Mouse (Mus musculus) lung, adult 2 months (tissue): ENCODE data around the gene 1700017N19Rik.

ENCODE experiments used
- CTCF ChIP-seq: fragments of 200-500 bp; IDR thresholded peaks from 2 replicates; pipeline ENCODE4 v1.5.1; 2011; ENCODE audit warnings: mild to moderate bottlenecking, low read length, control low read depth; ENCODE audit not compliant: insufficient read depth
- POLR2A ChIP-seq: fragments of 200-500 bp; IDR thresholded peaks from 2 replicates; pipeline ENCODE4 v1.6.1; 2011; ENCODE audit warnings: low read depth, mild to moderate bottlenecking, control low read depth, low read length, borderline replicate concordance; ENCODE audit errors: extremely low read depth

GRCm38 (mm10) chr10:100588524-100588923 lies 1.8 kb upstream of the 1700017N19Rik start:
- no peak for TF ChIP-seq POLR2A
- no peak for TF ChIP-seq CTCF
